Mouse (Mus musculus): ENCODE data around the gene Gm10073. TPM values are rescaled to one million over a fixed set of nuclear protein-coding genes. Genes with fewer than 3 reads are reported as not detected.
"Not testable (repeated sequence)": the region's sequence is repeated elsewhere in the genome, so short reads cannot be mapped to it uniquely, and the experiment has no call there.

Gene Gm10073
- polyA plus RNA-seq, 1 experiment from 2014 or later: 9.1 TPM

DNA sequence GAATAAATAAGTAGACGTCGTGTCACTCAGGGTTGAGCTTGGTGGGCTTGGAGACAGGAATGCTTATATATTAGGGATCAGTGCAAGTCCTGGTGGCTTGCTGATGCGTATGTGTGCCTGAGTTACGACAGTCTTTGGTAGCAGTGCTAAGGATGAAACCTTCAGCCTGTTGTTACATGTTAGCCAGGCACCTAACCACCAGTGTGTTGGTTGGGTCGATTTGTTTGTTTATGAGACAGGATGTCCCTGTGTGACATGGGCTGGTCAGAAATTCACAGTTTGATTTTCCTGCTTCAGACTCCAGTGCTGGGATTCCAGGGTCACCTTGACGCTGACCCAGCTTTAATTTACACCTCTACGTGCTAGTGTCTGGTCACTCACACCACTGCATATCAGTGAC is 32.4 kb upstream of the Gm10073 start:
- ATAC-seq (replicated peaks; ENCODE audit: low FRiP score, low TSS enrichment, low read depth): no peak
- H3K27me3 ChIP-seq (replicated peaks; ENCODE audit: control insufficient read depth, insufficient read depth, low read length): peaks cover 46% of the 10 kb centered on the region
- no peak overlapping the region for H3K27ac ChIP-seq (ENCODE audit: low read depth)
- no peak overlapping the region for H3K9ac ChIP-seq (ENCODE audit: low read length)
- DNase-seq (ENCODE audit: low spot score): no peak
- no peaks in the 10 kb centered on the region for H3K9me3 ChIP-seq (ENCODE audit: control insufficient read depth, low read length)
- H3K4me3 ChIP-seq (ENCODE audit: low read depth, low read length): peak overlapping the region; percentile 0; the same call in 1 of the 2 replicates
- no peaks in the 10 kb centered on the region for H3K36me3 ChIP-seq (ENCODE audit: control insufficient read depth, insufficient read depth, low read length)
- H3K4me2 ChIP-seq (ENCODE audit: low read length): peak overlapping the region; percentile 67
- H3K4me1 ChIP-seq (replicated peaks; ENCODE audit: control insufficient read depth, insufficient read depth, low read length): peaks cover 6% of the 10 kb centered on the region; the same call in 1 of the 2 replicates
- 57% methylated on average over 7 of the region's 7 CpGs for WGBS

DNA sequence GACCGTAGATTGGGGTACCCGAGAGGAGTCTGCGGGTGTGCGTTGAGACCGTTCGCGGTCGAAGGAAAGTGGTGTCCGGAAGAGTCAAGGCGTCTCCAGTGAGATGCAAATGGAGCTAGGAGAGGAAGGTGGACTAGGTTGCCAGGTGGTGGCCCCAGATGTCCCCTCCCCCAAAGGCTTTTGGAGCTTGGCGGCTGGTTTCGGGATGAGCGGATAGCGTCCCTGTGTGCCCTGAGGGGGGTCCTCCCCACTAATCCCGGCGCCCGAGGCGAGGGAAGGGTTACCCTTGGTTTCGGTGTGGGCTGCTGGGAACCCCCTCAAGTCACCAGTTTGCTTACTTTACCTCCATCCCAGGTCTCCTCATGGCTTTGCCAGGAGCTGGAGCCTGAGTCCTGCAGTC is 30.7 kb upstream of the Gm10073 start:
- Histone ChIP-seq H3K27ac (ENCODE audit: low read depth) (peak overlapping the region; percentile 67; the same call in 1 of the 2 replicates), H3K9me3 (ENCODE audit: control insufficient read depth, low read length) (no peaks in the 10 kb centered on the region), H3K4me1 (replicated peaks; ENCODE audit: control insufficient read depth, insufficient read depth, low read length) (peaks cover 9% of the 10 kb centered on the region; the same call in 1 of the 2 replicates), H3K9ac (ENCODE audit: low read length) (peak overlapping the region; percentile 58), H3K27me3 (replicated peaks; ENCODE audit: control insufficient read depth, insufficient read depth, low read length) (peaks cover 46% of the 10 kb centered on the region), H3K4me2 (ENCODE audit: low read length) (peak overlapping the region; percentile 67), H3K36me3 (ENCODE audit: control insufficient read depth, insufficient read depth, low read length) (no peaks in the 10 kb centered on the region), H3K4me3 (ENCODE audit: low read depth, low read length) (peak overlapping the region; percentile 50)
- no peak for ATAC-seq (replicated peaks; ENCODE audit: low FRiP score, low TSS enrichment, low read depth)
- DNase-seq (ENCODE audit: low spot score): no peak
- 1% methylated on average over 19 of the region's 19 CpGs for WGBS

DNA sequence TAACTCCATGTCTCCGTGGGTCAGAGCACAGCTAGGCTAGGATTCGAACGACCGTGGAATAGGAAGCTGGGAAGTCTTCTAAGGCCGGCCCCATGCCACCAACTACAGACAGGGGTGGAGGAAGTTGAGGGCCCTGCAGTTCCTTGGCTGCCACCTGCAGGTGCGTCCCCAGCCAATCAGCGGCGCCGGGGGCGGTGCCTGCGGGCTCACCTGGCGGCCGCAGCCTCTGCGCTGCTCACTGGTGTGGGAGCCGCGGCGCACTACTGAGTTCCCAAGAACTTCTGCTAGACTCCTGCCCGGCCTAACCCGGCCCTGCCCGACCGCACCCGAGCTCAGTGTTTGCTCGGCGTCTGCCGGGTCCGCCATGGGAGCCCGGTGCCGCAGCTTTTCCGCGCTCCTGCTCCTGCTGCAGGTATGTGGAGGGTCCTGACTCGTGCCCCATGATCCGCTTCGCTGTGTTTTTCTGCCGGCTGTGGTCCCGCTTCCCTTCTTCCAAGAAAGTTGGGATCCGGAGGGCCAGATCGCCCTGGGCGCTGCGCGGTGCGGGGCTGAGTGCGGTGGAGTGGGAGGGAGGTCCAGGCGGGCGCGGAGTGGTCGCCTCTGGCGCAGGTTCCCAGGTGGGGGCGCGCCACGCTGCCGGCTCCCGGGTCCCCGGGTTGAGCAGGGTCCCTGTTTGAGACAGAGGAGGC is 30.0 kb upstream of the Gm10073 start, which contains the start of gene Cdh1:
Gene Cdh1, plus strand, starts transcription at position 221 of the 689 bp plus-strand sequence.
- Histone ChIP-seq H3K27ac (ENCODE audit: low read depth) (peak within 1 kb of the TSS; percentile 67), H3K4me3 (ENCODE audit: low read depth, low read length) (peak within 1 kb of the TSS; percentile 50), H3K27me3 (replicated peaks; ENCODE audit: control insufficient read depth, insufficient read depth, low read length) (peaks cover 46% of the 10 kb centered on the region), H3K4me1 (replicated peaks; ENCODE audit: control insufficient read depth, insufficient read depth, low read length) (peaks cover 9% of the 10 kb centered on the region; the same call in 1 of the 2 replicates), H3K4me2 (ENCODE audit: low read length) (peak within 1 kb of the TSS; percentile 67), H3K36me3 (ENCODE audit: control insufficient read depth, insufficient read depth, low read length) (no peaks in the 10 kb centered on the region), H3K9ac (ENCODE audit: low read length) (peak within 1 kb of the TSS; percentile 58), H3K9me3 (ENCODE audit: control insufficient read depth, low read length) (no peaks in the 10 kb centered on the region)
- under 1% methylated on average over 53 of the region's 53 CpGs for WGBS
- DNase-seq (ENCODE audit: low spot score): peak; percentile 84
- ATAC-seq (replicated peaks; ENCODE audit: low FRiP score, low TSS enrichment, low read depth): peak; percentile 93

DNA sequence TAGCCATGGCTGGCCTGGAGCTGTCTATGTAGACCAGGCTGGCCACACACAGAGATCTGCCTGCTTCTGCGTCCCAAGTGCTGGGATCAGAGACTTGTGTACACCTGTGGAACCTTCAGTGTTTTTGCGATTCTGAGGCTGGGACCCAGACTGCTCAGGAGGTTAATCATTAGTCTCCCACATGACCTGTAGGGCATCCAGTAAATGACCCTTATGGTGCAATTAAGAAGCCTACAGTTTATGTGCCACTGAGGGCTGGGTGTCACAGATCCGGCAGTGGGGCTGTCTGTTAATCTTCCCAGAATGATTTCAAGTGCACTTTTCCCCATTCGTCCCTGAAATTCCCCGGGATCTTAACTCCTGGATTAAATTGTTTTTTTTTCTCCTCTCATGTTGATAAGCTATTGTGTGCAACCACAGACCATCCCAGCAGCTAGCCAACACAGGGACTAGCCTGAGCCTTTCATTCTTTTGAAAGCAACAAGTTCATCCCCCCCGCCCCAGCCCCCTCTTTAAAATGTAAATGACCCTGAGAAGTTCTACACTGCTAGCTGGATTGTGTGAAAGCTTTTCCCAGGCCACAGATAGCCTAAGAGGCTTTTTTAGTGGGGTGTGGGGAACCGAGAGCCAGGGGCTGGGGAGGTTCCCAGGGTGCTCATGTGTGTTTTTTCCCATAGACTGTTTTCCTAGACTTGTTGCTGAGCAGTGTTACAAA is 26.2 kb upstream of the Gm10073 start:
- H3K36me3 ChIP-seq (ENCODE audit: control insufficient read depth, insufficient read depth, low read length): no peaks in the 10 kb centered on the region
- 35% methylated on average over 7 of the region's 7 CpGs for whole genome bisulfite sequencing
- DNase-seq (ENCODE audit: low spot score): no peak
- peaks cover 28% of the 10 kb centered on the region for H3K27me3 ChIP-seq (replicated peaks; ENCODE audit: control insufficient read depth, insufficient read depth, low read length)
- peaks cover 9% of the 10 kb centered on the region; the same call in 1 of the 2 replicates for H3K4me1 ChIP-seq (replicated peaks; ENCODE audit: control insufficient read depth, insufficient read depth, low read length)
- no peak overlapping the region for H3K9ac ChIP-seq (ENCODE audit: low read length)
- no peak overlapping the region for H3K4me3 ChIP-seq (ENCODE audit: low read depth, low read length)
- no peak for ATAC-seq (replicated peaks; ENCODE audit: low FRiP score, low TSS enrichment, low read depth)
- H3K9me3 ChIP-seq (ENCODE audit: control insufficient read depth, low read length): no peaks in the 10 kb centered on the region
- no peak overlapping the region for H3K4me2 ChIP-seq (ENCODE audit: low read length)
- H3K27ac ChIP-seq (ENCODE audit: low read depth): no peak overlapping the region

DNA sequence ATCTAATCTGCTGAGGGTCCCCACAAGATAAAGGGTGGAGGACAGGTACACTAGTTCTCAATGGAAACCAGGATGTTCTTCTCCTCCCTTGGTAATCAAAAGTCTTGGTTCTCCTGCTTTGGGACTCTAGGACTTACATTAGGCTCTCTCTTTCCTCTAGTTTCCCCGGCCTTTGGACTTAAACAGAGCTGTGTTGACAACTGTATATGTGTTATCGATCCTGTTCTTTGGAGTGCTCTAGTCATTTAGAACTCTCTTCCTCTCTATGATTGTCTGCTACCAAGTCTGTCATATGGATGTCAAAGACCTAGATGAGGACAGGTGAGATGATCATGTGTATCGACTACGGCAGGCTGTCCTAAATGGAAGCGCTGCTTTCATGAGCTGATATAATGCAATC is 23.8 kb upstream of the Gm10073 start:
- DNase-seq (ENCODE audit: low spot score): no peak
- Histone ChIP-seq H3K4me3 (ENCODE audit: low read depth, low read length) (no peak overlapping the region), H3K9me3 (ENCODE audit: control insufficient read depth, low read length) (no peaks in the 10 kb centered on the region)

DNA sequence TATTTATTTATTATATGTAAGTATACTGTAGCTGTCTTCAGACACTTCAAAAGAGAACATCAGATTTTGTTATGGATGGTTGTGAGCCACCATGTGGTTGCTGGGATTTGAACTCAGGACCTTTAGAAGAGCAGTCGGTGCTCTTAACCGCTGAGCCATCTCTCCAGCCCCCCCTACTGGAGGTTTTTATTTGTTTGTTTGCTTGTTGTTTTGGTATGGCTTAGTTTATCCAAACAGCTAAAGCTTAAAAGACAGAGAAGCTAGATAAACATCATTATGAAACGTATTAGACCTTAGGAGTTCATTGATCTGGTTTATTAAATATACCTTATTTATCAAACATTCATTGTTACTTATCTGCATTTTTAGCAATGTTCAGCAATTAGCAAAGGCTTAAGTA is 22.4 kb upstream of the Gm10073 start:
- H3K27me3 ChIP-seq (replicated peaks; ENCODE audit: control insufficient read depth, insufficient read depth, low read length); DNase-seq (ENCODE audit: low spot score); H3K9ac ChIP-seq (ENCODE audit: low read length); H3K4me1 ChIP-seq (replicated peaks; ENCODE audit: control insufficient read depth, insufficient read depth, low read length); H3K4me3 ChIP-seq (ENCODE audit: low read depth, low read length); H3K36me3 ChIP-seq (ENCODE audit: control insufficient read depth, insufficient read depth, low read length); H3K27ac ChIP-seq (ENCODE audit: low read depth); H3K4me2 ChIP-seq (ENCODE audit: low read length); H3K9me3 ChIP-seq (ENCODE audit: control insufficient read depth, low read length); ATAC-seq (replicated peaks; ENCODE audit: low FRiP score, low TSS enrichment, low read depth): not testable (repeated sequence)
- 96% methylated on average over 3 of the region's 3 CpGs for WGBS

More for the DNA sequence above, 23.8 kb upstream of the Gm10073 start:
- 92% methylated on average over 5 of the region's 5 CpGs for WGBS
- no peak overlapping the region for H3K4me2 ChIP-seq (ENCODE audit: low read length)
- no peak overlapping the region for H3K27ac ChIP-seq (ENCODE audit: low read depth)
- H3K4me1 ChIP-seq (replicated peaks; ENCODE audit: control insufficient read depth, insufficient read depth, low read length): 0 out of 2 replicates have a peak, but pooled peaks cover 3% of the 10 kb centered on the region
- peaks cover 4% of the 10 kb centered on the region for H3K27me3 ChIP-seq (replicated peaks; ENCODE audit: control insufficient read depth, insufficient read depth, low read length)
- H3K36me3 ChIP-seq (ENCODE audit: control insufficient read depth, insufficient read depth, low read length): no peaks in the 10 kb centered on the region
- no peak overlapping the region for H3K9ac ChIP-seq (ENCODE audit: low read length)
- ATAC-seq (replicated peaks; ENCODE audit: low FRiP score, low TSS enrichment, low read depth): no peak

DNA sequence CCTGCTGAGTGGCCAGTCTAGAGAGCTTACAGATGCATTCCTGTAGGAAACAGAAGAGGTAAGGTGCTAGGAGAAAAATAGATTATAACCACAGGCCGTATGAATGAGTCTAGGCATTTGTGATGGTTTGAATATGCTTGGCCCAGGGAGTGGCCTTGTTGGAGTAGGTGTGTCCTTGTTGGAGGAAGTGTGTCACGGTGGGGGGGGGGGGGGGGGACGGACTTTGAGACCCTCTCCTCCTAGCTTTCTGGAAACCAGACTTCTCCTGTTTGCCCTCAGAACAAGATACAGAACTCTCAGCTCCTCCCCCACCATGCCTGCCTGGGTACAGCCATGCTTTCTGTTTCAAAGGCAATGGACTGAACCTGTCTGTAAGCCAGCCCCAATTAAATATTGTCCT is 19.2 kb upstream of the Gm10073 start:
- no peak overlapping the region for H3K4me2 ChIP-seq (ENCODE audit: low read length)
- DNase-seq (ENCODE audit: low spot score): no peak
- 49% methylated on average over 3 of the region's 3 CpGs for WGBS
- no peaks in the 10 kb centered on the region for H3K36me3 ChIP-seq (ENCODE audit: control insufficient read depth, insufficient read depth, low read length)
- H3K4me1 ChIP-seq (replicated peaks; ENCODE audit: control insufficient read depth, insufficient read depth, low read length): no peaks in the 10 kb centered on the region
- H3K27ac ChIP-seq (ENCODE audit: low read depth): no peak overlapping the region
- H3K9me3 ChIP-seq (ENCODE audit: control insufficient read depth, low read length): no peaks in the 10 kb centered on the region
- ATAC-seq (replicated peaks; ENCODE audit: low FRiP score, low TSS enrichment, low read depth): peak; percentile 66; the same call in 1 of the 2 replicates
- H3K9ac ChIP-seq (ENCODE audit: low read length): no peak overlapping the region
- H3K27me3 ChIP-seq (replicated peaks; ENCODE audit: control insufficient read depth, insufficient read depth, low read length): no peaks in the 10 kb centered on the region
- H3K4me3 ChIP-seq (ENCODE audit: low read depth, low read length): no peak overlapping the region

DNA sequence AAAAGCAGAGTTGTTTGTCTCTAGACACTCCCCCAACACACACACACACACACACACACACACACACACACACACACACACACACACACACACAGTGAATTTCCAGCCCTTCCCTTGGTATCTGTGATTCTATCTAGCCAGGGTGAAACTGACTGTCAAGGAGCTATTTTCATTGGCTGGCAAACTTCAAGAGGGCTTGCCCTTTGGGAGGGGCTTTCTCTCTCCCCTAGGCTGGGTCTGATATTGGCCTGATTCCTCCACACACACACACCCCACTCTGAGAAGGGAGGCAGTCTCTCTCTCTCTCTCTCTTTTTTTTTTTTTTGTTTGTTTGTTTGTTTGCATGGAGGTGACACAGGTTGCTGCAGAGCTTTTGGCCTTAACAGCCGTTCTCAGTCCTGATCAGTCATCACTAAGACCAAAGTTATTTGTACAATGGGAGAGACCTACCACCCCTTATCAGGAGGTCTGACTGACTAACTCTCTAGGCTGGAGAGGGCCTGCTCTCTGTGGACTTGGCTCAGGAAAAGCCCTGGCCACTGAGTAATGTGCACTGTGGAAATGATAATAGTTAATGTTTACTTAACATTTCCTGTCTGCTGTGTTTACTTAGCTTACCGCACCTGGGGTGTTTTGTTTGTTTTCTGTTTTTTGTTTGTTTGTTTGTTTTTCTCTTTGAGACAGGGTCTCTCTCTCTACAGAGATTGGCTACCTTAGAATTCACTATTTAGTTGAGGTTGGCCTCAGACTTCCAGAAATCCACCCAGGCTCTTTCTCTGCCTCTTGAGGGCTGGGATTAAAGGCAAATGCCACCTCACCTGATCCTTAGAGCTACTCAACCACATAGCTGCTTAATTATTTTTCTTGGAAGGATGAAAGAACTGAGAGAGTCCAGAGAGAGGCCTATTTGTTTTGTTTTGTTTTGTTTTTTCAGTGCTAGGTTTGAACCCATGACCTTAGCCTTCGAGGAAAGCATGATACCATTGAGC is 15.5 kb upstream of the Gm10073 start:
- no peak for ATAC-seq (replicated peaks; ENCODE audit: low FRiP score, low TSS enrichment, low read depth)
- no peaks in the 10 kb centered on the region for H3K4me1 ChIP-seq (replicated peaks; ENCODE audit: control insufficient read depth, insufficient read depth, low read length)
- WGBS: 56% methylated on average over 3 of the region's 3 CpGs

More for the DNA sequence above, 15.5 kb upstream of the Gm10073 start:
- H3K4me3 ChIP-seq (ENCODE audit: low read depth, low read length): no peak overlapping the region
- H3K27me3 ChIP-seq (replicated peaks; ENCODE audit: control insufficient read depth, insufficient read depth, low read length): no peaks in the 10 kb centered on the region
- no peak for DNase-seq (ENCODE audit: low spot score)
- H3K9me3 ChIP-seq (ENCODE audit: control insufficient read depth, low read length): no peaks in the 10 kb centered on the region
- H3K9ac ChIP-seq (ENCODE audit: low read length): no peak overlapping the region
- H3K4me2 ChIP-seq (ENCODE audit: low read length): no peak overlapping the region
- no peaks in the 10 kb centered on the region for H3K36me3 ChIP-seq (ENCODE audit: control insufficient read depth, insufficient read depth, low read length)
- no peak overlapping the region for H3K27ac ChIP-seq (ENCODE audit: low read depth)
